Mouse (Mus musculus): ENCODE measurements at regions not wholly inside any gene's neighbourhood (a gene's known extent, or its start where the extent isn't known, plus 50 kb on each side); places are given as distances from the start of the nearest gene placed in this dataset.

- ATAC-seq (ENCODE audit: low FRiP score) (no peak), DNase-seq (ENCODE audit: low spot score) (no peak)
- 0 out of 2 replicates have a peak, but pooled peaks cover 3% of the 10 kb centered on the region for H3K4me1 ChIP-seq (replicated peaks; ENCODE audit: control insufficient read depth, insufficient read depth, low read length)
- no peaks in the 10 kb centered on the region for H3K27me3 ChIP-seq (ENCODE audit: control insufficient read depth, insufficient read depth, low read length)
- H3K9me3 ChIP-seq (ENCODE audit: control insufficient read depth, low read length), result no peaks in the 10 kb centered on the region
- no peak overlapping the region for H3K4me3 ChIP-seq (replicated peaks; ENCODE audit: low read length)
- H3K27ac ChIP-seq, result no peak overlapping the region
- 66% methylated on average over 2 of the region's 2 CpGs for WGBS
- no peak overlapping the region for H3K9ac ChIP-seq
- H3K4me2 ChIP-seq (replicated peaks), result no peak overlapping the region
- no peaks in the 10 kb centered on the region for H3K36me3 ChIP-seq (replicated peaks; ENCODE audit: control insufficient read depth, insufficient read depth)
Measured at GRCm38 (mm10) chr7:136038906-136039305, 322.7 kb upstream of the Mki67 start.

- no peak overlapping the region for H3K4me3 ChIP-seq (replicated peaks; ENCODE audit: low read length)
- DNase-seq (ENCODE audit: low spot score) (no peak), ATAC-seq (ENCODE audit: low FRiP score) (no peak)
- no peak overlapping the region for H3K9ac ChIP-seq
- H3K4me2 ChIP-seq (replicated peaks), result no peak overlapping the region
- H3K27ac ChIP-seq, result no peak overlapping the region
- no peaks in the 10 kb centered on the region for H3K9me3 ChIP-seq (ENCODE audit: control insufficient read depth, low read length)
- no peaks in the 10 kb centered on the region for H3K27me3 ChIP-seq (ENCODE audit: control insufficient read depth, insufficient read depth, low read length)
- peaks cover 13% of the 10 kb centered on the region for H3K4me1 ChIP-seq (replicated peaks; ENCODE audit: control insufficient read depth, insufficient read depth, low read length)
- no peaks in the 10 kb centered on the region for H3K36me3 ChIP-seq (replicated peaks; ENCODE audit: control insufficient read depth, insufficient read depth)
- 49% methylated on average over 4 of the region's 4 CpGs for whole genome bisulfite sequencing
Measured at GRCm38 (mm10) chr7:136041921-136042320, 325.8 kb upstream of the Mki67 start.

- peak overlapping the region; percentile 86 for H3K27ac ChIP-seq
- 0 out of 2 replicates have a peak overlapping the region, but pooled peaks have one; percentile 11 for H3K4me2 ChIP-seq (replicated peaks)
- no peaks in the 10 kb centered on the region for H3K36me3 ChIP-seq (replicated peaks; ENCODE audit: control insufficient read depth, insufficient read depth)
- ATAC-seq (ENCODE audit: low FRiP score) (peak; percentile 90), DNase-seq (ENCODE audit: low spot score) (peak; percentile 83)
- peaks cover 36% of the 10 kb centered on the region for H3K4me1 ChIP-seq (replicated peaks; ENCODE audit: control insufficient read depth, insufficient read depth, low read length)
- no peaks in the 10 kb centered on the region for H3K27me3 ChIP-seq (ENCODE audit: control insufficient read depth, insufficient read depth, low read length)
- no peak overlapping the region for H3K4me3 ChIP-seq (replicated peaks; ENCODE audit: low read length)
- no peaks in the 10 kb centered on the region for H3K9me3 ChIP-seq (ENCODE audit: control insufficient read depth, low read length)
- H3K9ac ChIP-seq, result no peak overlapping the region
- WGBS, result 11% methylated on average over 14 of the region's 14 CpGs
Measured at GRCm38 (mm10) chr7:136046645-136047363, 330.6 kb upstream of the Mki67 start.

- peak overlapping the region; percentile 86 for H3K27ac ChIP-seq
- no peak overlapping the region for H3K9ac ChIP-seq
- no peak overlapping the region for H3K4me3 ChIP-seq (replicated peaks; ENCODE audit: low read length)
- DNase-seq (ENCODE audit: low spot score), result peak; percentile 47
- 0 out of 2 replicates have a peak overlapping the region, but pooled peaks have one; percentile 13 for H3K4me2 ChIP-seq (replicated peaks)
- no peaks in the 10 kb centered on the region for H3K36me3 ChIP-seq (replicated peaks; ENCODE audit: control insufficient read depth, insufficient read depth)
- H3K4me1 ChIP-seq (replicated peaks; ENCODE audit: control insufficient read depth, insufficient read depth, low read length), result peaks cover 35% of the 10 kb centered on the region
- H3K27me3 ChIP-seq (ENCODE audit: control insufficient read depth, insufficient read depth, low read length), result no peaks in the 10 kb centered on the region
- H3K9me3 ChIP-seq (ENCODE audit: control insufficient read depth, low read length), result no peaks in the 10 kb centered on the region
- 9% methylated on average over 7 of the region's 7 CpGs for WGBS
- peak; percentile 49; the same call in 1 of the 2 replicates for ATAC-seq (ENCODE audit: low FRiP score)
Measured at GRCm38 (mm10) chr7:136047364-136047945, 331.3 kb upstream of the Mki67 start.

- no peak overlapping the region for H3K4me2 ChIP-seq (replicated peaks)
- no peak overlapping the region for H3K4me3 ChIP-seq (replicated peaks; ENCODE audit: low read length)
- H3K9me3 ChIP-seq (ENCODE audit: control insufficient read depth, low read length), result no peaks in the 10 kb centered on the region
- no peak for DNase-seq (ENCODE audit: low spot score)
- no peaks in the 10 kb centered on the region for H3K27me3 ChIP-seq (ENCODE audit: control insufficient read depth, insufficient read depth, low read length)
- no peak for ATAC-seq (ENCODE audit: low FRiP score)
- H3K27ac ChIP-seq, result peak overlapping the region; percentile 86
- H3K36me3 ChIP-seq (replicated peaks; ENCODE audit: control insufficient read depth, insufficient read depth), result no peaks in the 10 kb centered on the region
- H3K9ac ChIP-seq, result no peak overlapping the region
- 49% methylated on average over 7 of the region's 8 CpGs for WGBS
- H3K4me1 ChIP-seq (replicated peaks; ENCODE audit: control insufficient read depth, insufficient read depth, low read length), result peaks cover 33% of the 10 kb centered on the region
Measured at GRCm38 (mm10) chr7:136048925-136049586, 332.9 kb upstream of the Mki67 start.

GRCm38 (mm10) chr7:136049587-136049930, 333.4 kb upstream of the Mki67 start:
- DNase-seq (ENCODE audit: low spot score) (no peak), ATAC-seq (ENCODE audit: low FRiP score) (no peak)
- H3K9ac ChIP-seq, result no peak overlapping the region
- H3K4me2 ChIP-seq (replicated peaks), result no peak overlapping the region
- no peaks in the 10 kb centered on the region for H3K9me3 ChIP-seq (ENCODE audit: control insufficient read depth, low read length)
- H3K27ac ChIP-seq, result 0 out of 2 replicates have a peak overlapping the region, but pooled peaks have one; percentile 15
- peaks cover 33% of the 10 kb centered on the region for H3K4me1 ChIP-seq (replicated peaks; ENCODE audit: control insufficient read depth, insufficient read depth, low read length)
- 43% methylated on average over 4 of the region's 4 CpGs for WGBS
- no peaks in the 10 kb centered on the region for H3K36me3 ChIP-seq (replicated peaks; ENCODE audit: control insufficient read depth, insufficient read depth)
- H3K4me3 ChIP-seq (replicated peaks; ENCODE audit: low read length), result no peak overlapping the region
- no peaks in the 10 kb centered on the region for H3K27me3 ChIP-seq (ENCODE audit: control insufficient read depth, insufficient read depth, low read length)

GRCm38 (mm10) chr7:136050116-136050515, 334.0 kb upstream of the Mki67 start:
- no peak for ATAC-seq (ENCODE audit: low FRiP score)
- Histone ChIP-seq H3K4me2 (replicated peaks) (no peak overlapping the region), H3K9ac (no peak overlapping the region), H3K27me3 (ENCODE audit: control insufficient read depth, insufficient read depth, low read length) (no peaks in the 10 kb centered on the region), H3K9me3 (ENCODE audit: control insufficient read depth, low read length) (no peaks in the 10 kb centered on the region), H3K4me3 (replicated peaks; ENCODE audit: low read length) (no peak overlapping the region), H3K4me1 (replicated peaks; ENCODE audit: control insufficient read depth, insufficient read depth, low read length) (peaks cover 33% of the 10 kb centered on the region), H3K36me3 (replicated peaks; ENCODE audit: control insufficient read depth, insufficient read depth) (no peaks in the 10 kb centered on the region), H3K27ac (no peak overlapping the region)
- no peak for DNase-seq (ENCODE audit: low spot score)
- WGBS, result 63% methylated on average over 3 of the region's 3 CpGs

GRCm38 (mm10) chr7:136056876-136057484, 340.8 kb upstream of the Mki67 start:
- Histone ChIP-seq H3K36me3 (replicated peaks; ENCODE audit: control insufficient read depth, insufficient read depth) (no peaks in the 10 kb centered on the region), H3K27ac (peak overlapping the region; percentile 47), H3K4me1 (replicated peaks; ENCODE audit: control insufficient read depth, insufficient read depth, low read length) (peaks cover 37% of the 10 kb centered on the region), H3K4me3 (replicated peaks; ENCODE audit: low read length) (no peak overlapping the region), H3K9ac (no peak overlapping the region), H3K27me3 (ENCODE audit: control insufficient read depth, insufficient read depth, low read length) (no peaks in the 10 kb centered on the region), H3K9me3 (ENCODE audit: control insufficient read depth, low read length) (no peaks in the 10 kb centered on the region), H3K4me2 (replicated peaks) (0 out of 2 replicates have a peak overlapping the region, but pooled peaks have one; percentile 12)
- 54% methylated on average over 16 of the region's 16 CpGs for WGBS
- DNase-seq (ENCODE audit: low spot score), result no peak
- no peak for ATAC-seq (ENCODE audit: low FRiP score)

GRCm38 (mm10) chr7:136058319-136058718, 342.2 kb upstream of the Mki67 start:
- DNase-seq (ENCODE audit: low spot score) (no peak), ATAC-seq (ENCODE audit: low FRiP score) (no peak)
- H3K36me3 ChIP-seq (replicated peaks; ENCODE audit: control insufficient read depth, insufficient read depth), result no peaks in the 10 kb centered on the region
- no peaks in the 10 kb centered on the region for H3K27me3 ChIP-seq (ENCODE audit: control insufficient read depth, insufficient read depth, low read length)
- peaks cover 37% of the 10 kb centered on the region for H3K4me1 ChIP-seq (replicated peaks; ENCODE audit: control insufficient read depth, insufficient read depth, low read length)
- no peaks in the 10 kb centered on the region for H3K9me3 ChIP-seq (ENCODE audit: control insufficient read depth, low read length)
- no peak overlapping the region for H3K4me2 ChIP-seq (replicated peaks)
- WGBS, result 46% methylated on average over 5 of the region's 5 CpGs
- H3K27ac ChIP-seq, result peak overlapping the region; percentile 8; the same call in 1 of the 2 replicates
- no peak overlapping the region for H3K4me3 ChIP-seq (replicated peaks; ENCODE audit: low read length)
- H3K9ac ChIP-seq, result no peak overlapping the region
